Mouse (Mus musculus) layer of hippocampus, adult 8-10 months (tissue): ENCODE results near the gene Gm5294. TPM values are rescaled to one million over a fixed set of nuclear protein-coding genes. Genes with fewer than 3 reads are reported as not detected.

ENCODE experiments used
- DNase-seq, 2 experiments: peaks; one replicate each; pipeline ENCODE4 v3.0.0; 2022; ENCODE audit warnings: low spot score in 2 of 2
- total RNA-seq, 4 experiments: library from RNA; stranded (reverse); gene quantifications; 2 replicates each; pipeline ENCODE4 v1.2.4; 2022

Gm5294 gene
- not detected for total RNA-seq

- no peak for DNase-seq
These were observed at the start of gene Gm5294 for GRCm38 (mm10) chr5:138819780-138820179. TSS of gene Gm5294 (plus strand) at chr5:138820080.

- no peak for DNase-seq
These were observed 44.8 kb upstream of the Gm5294 start for GRCm38 (mm10) chr5:138775096-138775495.

- peak; percentile 49 to 77 for DNase-seq
These were observed 43.5 kb upstream of the Gm5294 start for GRCm38 (mm10) chr5:138776346-138776745.

- peak; percentile 50 to 53 for DNase-seq
These were observed 41.0 kb upstream of the Gm5294 start for GRCm38 (mm10) chr5:138778731-138779463.

DNA sequence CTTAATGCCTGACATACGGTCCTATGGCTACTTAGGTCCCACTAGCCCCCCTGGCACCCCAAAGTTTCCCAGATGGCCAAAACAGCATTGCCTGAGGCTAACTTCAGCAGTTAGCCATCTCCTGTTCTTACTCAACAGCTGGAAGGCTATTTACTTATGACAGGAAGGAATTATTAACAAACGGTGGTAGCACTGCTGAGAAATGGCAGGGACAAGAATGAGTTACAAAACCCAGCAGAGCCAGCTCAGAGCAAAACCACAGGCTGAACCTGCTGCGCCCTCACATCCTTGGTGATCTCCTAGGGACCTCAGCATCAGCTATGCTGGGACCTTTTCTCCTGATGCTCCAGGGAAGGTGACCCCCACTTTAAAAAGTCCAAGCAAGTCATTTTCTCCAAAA is 40.2 kb upstream of the Gm5294 start:
- no peak for DNase-seq

DNA sequence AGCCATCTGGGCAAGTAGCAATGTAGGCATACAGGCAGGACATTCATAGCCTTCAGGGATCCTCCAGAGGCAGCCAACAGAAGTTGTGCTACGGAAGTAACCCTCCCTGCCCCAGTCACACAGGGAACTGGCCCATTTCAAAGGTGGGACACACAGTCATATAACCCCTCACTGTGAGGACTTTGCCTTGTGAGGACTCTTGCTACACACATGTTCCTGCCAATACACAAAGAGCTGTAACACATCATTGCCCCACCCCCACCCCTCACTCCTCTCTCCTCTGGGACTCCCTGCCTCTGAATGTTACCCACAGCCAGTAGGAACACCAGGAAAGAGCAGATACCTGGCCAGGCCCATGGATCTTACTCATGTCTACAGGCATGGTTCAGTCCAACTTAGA is 37.2 kb upstream of the Gm5294 start:
- no peak for DNase-seq

DNA sequence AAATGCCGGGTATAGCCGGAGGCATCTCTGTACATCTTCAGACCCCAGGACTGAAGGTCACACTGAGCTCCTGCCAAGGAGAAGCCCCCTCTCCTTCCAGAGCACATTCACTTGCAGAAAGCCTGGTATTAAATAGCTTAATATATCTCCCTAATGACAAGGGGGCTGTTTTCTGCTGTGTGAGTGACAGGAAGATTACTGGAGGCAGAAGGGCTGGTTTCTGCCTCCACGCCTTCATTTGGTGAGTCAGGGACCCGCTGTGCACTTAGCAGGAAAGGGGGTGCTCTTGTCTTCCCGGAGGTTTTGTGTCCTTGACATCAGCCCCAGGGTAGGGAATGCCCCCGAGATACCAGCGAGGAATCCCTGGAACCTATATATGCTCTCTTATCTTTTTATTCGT is 36.7 kb upstream of the Gm5294 start:
- no peak for DNase-seq

- no peak for DNase-seq
These were observed 33.8 kb upstream of the Gm5294 start for GRCm38 (mm10) chr5:138785986-138786515.

- no peak for DNase-seq
These were observed 32.2 kb upstream of the Gm5294 start for GRCm38 (mm10) chr5:138787648-138788047.

- peak in 1 of 2 experiments; percentile 26 for DNase-seq
These were observed 31.2 kb upstream of the Gm5294 start for GRCm38 (mm10) chr5:138788481-138789211.

- no peak for DNase-seq
These were observed 28.9 kb upstream of the Gm5294 start for GRCm38 (mm10) chr5:138790954-138791480.

GRCm38 (mm10) chr5:138801588-138802116 is 18.2 kb upstream of the Gm5294 start:
- no peak for DNase-seq

DNA sequence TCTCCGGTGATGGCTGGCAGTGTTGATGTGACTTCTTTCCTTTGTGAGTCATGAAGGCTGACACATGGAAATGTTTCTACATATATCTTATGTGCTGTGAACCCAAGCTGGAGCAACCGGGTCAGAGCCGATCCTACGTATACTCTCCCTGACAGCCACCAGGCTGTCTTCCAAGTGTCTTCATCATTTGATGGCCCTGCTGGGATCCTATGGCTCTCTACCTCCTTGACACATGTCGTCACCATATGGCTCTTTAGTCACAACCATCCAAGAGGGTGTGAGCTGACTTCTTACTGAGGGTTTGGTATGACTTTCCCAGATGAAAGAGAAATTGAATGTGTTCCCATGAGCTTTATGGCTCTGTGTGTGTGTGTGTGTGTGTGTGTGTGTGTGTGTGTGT is 15.6 kb upstream of the Gm5294 start:
- DNase-seq: no peak

DNA sequence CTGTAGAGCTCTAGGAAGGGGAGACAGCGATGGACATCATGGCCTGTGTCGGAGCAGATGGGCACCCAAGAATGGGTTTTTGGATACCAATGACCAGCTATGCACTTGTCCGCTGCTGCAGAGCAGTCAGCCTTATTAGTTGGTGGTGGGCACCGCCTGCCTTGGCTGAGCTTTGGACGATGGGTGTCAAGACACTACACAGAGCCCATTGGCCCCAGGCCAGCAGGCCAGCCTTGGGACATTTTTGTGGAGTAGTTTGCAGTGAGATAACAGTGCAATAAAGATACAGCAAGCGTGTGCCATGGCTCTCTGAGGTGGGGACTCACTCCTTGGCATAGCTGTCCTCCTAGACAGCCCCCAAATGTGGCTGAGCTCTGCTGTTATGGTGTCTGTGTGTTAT is 10.1 kb upstream of the Gm5294 start:
- DNase-seq: no peak

GRCm38 (mm10) chr5:138820717-138821332 is 945 bp downstream of the Gm5294 start:
- no peak for DNase-seq

GRCm38 (mm10) chr5:138825090-138825489 is 5.2 kb downstream of the Gm5294 start:
- no peak for DNase-seq

DNA sequence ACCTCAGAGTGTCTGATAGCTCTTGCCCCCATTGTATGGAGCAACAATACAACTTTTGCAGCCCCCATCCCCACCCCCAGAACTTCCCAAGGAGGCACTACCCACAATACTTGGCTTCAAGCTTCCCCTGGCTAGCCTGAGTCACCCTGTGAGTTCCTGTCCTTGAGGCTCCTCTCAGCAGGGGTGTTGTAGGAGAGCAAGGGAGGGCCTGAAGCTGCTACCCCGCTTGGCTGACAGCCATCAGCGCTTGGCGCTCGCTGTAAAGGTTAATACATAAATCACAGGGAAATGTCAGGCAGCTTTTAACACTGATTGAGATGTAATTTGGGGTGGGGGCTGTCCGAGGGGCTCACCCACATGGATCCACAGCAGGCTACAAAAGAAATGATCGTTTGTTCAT is 13.5 kb downstream of the Gm5294 start:
- no peak for DNase-seq

DNA sequence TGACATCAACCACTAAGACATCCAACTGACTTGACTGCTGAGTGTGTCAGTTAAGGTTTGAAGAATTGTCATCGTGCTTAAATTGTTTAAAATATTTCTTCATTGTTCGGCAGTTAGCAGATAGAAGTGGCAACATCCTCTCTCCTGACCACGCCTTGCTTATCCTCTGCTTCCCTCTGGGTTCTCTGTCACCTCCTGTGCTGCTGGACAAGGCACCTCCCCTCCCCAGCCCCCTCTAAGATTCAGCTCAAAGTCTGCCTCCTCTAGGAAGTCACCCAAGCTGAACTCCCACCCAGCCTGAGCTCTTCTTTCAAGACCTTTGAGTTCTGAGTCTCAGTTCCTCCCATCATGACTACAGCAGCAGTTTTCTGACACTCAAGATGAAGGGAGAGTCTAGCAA is 15.0 kb downstream of the Gm5294 start:
- no peak for DNase-seq

- DNase-seq: no peak
These were observed 21.1 kb downstream of the Gm5294 start for GRCm38 (mm10) chr5:138840981-138841380.

- DNase-seq: no peak
These were observed 23.4 kb downstream of the Gm5294 start for GRCm38 (mm10) chr5:138843168-138843824.

DNA sequence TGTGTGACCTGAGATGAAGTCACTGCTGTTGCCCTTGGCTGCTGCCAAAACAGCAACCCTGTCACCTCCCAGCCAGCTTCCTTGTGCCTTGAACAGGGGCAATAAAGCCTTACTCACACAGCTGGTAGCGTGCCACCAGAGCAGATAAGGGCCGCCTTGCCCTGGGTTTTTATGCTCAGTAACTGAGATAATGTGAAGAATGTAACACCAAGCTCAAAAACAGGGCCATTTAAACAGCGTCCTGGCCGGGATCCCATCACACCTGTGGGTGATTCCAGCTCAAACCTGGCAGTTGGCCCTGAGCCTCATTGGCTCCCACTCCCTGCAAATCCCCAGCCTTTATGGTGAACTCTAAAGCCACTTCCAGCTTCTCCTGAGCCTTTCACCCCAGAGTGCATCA is 26.6 kb downstream of the Gm5294 start:
- DNase-seq: no peak
